Mouse (Mus musculus) layer of hippocampus, postnatal 14 days (tissue): Measurements from ENCODE around the gene Ggact. TPM values are rescaled to one million over a fixed set of nuclear protein-coding genes. Genes with fewer than 3 reads are reported as not detected.

Experiments
- DNase-seq, 2 experiments: peaks; one replicate each; pipeline ENCODE4 v3.0.0; 2021 to 2022; ENCODE audit warnings: low spot score in 2 of 2, mixed read lengths in 1 of 2
- long read RNA-seq, 2 experiments: library from polyadenylated mRNA; stranded (forward); transcript quantifications; one replicate each; pipeline ENCODE4 v2.0.0; 2021
- total RNA-seq, 2 experiments: library from RNA; stranded (reverse); gene quantifications; 2 replicates each; pipeline ENCODE4 v1.2.3; 2021

Gene Ggact
- 10 to 100 TPM; 22.2 to 23.3 TPM for total RNA-seq
- long read RNA-seq, experiment 1, partial matches to known transcripts, result 1 of 13 reads
- long read RNA-seq, experiment 1, other reads (novel, unspliced or antisense), result 5 of 13 reads
- long read RNA-seq, experiment 2, transcript Ggact-201 (3 exons, 1,076 nt), result major isoform, 7 of 10 reads
- long read RNA-seq, experiment 2, partial matches to known transcripts, result 0 of 10 reads
- long read RNA-seq, experiment 2, other reads (novel, unspliced or antisense), result 0 of 10 reads

- no peak for DNase-seq
Observed at GRCm38 (mm10) chr14:122913657-122914056, at the start of gene Ggact. Gene Ggact, minus strand, starts transcription at chr14:122913757.

- peak; percentile 94 to 96 for DNase-seq
Observed at GRCm38 (mm10) chr14:122957941-122958340, 44.4 kb upstream of the Ggact start.

DNA sequence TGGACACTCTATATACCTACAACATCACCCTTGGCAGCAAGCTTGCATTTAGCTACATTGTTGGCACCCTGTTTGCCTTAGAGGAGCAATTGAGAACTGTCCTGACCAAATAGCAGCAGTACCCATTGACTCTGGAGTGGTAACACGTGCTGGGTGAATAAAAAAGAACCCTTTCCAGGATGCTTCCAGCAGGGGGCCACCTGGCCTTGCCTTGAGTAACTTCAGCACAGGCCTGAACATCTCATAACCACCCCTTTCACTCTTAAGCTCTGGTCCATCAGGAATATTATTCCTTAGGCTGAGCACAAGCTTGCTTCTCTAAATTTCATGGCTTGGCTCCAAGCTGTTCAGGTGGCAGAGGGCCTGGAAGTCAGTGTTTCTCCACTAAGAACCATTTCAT lies 39.8 kb upstream of the Ggact start:
- peak; percentile 44 to 65 for DNase-seq

GRCm38 (mm10) chr14:122952556-122952955 lies 39.0 kb upstream of the Ggact start:
- no peak for DNase-seq

- DNase-seq, result no peak
Observed at GRCm38 (mm10) chr14:122951676-122952445, 38.3 kb upstream of the Ggact start.

DNA sequence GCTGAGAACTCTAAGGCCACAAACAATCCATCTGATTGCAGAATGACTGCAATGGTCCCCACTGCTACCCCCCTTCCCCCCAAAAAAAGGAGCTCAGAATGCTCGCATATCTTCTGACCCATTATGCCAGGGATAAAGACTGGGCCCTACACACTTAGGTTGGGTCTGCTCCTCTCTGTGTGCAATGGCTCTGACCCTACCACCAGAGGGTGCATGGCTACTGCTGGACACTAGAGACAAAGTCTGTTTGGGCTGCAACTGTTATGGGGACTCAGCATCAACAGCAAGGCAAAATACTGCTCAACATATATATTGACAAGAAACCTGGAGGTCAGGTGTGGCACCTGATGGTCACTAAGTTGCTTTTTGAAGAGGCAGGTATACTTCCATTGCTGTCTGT lies 37.4 kb upstream of the Ggact start:
- no peak for DNase-seq

- no peak for DNase-seq
Observed at GRCm38 (mm10) chr14:122943475-122943853, 29.9 kb upstream of the Ggact start.

DNA sequence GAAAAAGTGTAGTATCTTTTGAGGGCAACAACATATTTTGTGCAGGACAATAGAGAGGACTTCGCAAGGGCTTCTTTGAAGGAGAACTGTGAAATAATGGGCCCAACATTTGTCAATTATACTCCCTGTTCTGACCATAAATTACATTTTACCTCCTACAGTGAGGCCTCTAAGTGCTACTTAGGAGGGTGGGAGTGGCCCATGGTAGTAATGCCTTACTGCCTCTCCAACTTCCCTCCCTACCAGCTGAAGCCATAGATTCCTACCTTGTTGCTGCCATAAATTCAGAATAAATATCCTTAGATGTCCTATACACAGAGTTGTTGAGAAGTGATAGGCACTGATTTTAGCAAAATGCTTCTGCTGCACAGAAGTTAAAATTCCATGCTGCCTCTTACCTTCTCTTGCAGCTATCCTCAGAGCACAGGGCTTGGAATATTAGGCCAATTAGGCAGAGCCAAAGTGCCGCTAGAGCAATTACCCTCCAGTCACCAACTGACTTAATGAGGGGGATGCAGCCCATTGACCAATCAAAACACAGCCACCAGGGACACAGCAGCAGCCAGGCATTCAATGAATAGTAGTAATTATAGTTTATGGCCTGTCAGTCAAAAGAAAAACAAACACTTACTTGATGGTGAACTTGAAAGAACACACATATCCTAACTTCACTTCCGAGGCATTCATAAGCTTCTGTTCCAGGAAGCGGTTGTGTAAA lies 29.4 kb upstream of the Ggact start:
- peak in 1 of 2 experiments; percentile 27 for DNase-seq

- DNase-seq, result no peak
Observed at GRCm38 (mm10) chr14:122936460-122936859, 22.9 kb upstream of the Ggact start.

DNA sequence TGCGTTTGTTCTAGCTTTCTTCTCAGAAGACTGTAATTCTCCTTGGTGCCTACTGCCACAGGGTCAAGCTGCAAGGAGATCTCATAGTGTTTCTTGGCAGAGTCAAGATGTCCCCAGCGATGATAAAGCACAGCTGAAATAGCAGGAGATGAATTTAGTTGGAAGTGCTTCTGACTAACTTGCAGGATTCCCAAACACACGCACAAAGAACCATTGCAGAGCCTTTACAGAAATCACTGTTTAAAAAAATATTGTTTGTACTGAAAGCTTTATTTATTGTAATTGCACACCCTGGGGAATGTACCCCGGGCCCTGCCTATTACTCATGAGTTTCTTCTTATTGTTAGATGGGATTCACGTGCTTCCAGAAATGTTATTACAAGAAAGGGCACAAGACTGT lies 6.5 kb upstream of the Ggact start:
- no peak for DNase-seq

DNA sequence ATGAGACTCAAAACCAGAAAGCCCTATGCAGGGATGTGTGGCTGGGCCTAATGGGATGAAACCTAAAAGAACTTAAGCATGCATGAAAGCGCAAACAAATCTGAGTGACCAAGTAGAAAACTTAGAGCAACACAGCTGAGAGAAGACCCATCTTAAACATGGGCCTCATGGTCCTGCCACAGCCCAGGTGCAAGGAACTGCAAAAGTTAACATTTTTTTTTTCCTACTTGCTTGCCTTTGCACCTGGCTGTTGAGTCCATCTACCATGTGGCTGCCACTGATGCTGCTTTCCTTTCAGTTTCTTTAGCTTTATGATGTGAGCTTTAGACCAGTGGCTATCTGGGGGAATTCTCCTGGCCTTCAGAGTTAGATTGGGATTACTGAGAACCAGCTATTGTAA lies 4.1 kb upstream of the Ggact start:
- no peak for DNase-seq

DNA sequence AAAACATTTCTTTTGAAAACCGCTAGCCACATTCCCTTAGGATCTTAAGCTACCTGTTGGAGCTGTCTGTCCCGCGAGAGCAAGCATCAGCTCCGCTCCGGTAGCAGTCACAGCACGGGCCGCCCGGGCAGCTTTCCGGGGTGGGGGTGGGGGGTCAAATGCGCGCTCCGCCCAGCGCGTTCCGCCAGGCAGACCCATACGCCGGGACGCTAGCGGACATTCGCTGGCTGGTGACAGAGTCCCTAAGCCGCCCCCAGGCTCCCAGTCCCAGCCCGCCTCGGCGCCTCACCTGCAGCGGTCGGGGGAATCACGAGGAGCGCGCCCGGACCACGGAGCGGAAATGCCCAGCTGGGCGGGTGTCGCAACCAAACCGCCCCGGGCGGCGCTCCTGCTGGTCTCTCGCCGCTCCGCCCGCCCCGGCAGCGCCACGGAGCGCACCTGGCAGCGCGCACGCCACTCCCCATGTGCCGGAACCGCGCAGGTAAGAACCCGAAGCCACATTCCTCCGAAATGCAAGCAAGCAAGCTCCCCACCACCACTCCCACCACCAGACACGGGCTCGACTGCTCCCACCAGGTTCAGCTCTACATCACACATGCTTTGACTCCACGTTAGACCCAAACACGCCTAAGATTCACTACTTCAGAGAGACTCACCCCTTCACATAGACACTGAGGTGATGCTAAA lies 602 bp downstream of the Ggact start:
- peak in 1 of 2 experiments; percentile 47 for DNase-seq

GRCm38 (mm10) chr14:122912137-122912536 lies 1.4 kb downstream of the Ggact start:
- no peak for DNase-seq

GRCm38 (mm10) chr14:122911265-122911664 lies 2.3 kb downstream of the Ggact start:
- DNase-seq, result no peak

GRCm38 (mm10) chr14:122909368-122910091 lies 4.0 kb downstream of the Ggact start:
- no peak for DNase-seq

DNA sequence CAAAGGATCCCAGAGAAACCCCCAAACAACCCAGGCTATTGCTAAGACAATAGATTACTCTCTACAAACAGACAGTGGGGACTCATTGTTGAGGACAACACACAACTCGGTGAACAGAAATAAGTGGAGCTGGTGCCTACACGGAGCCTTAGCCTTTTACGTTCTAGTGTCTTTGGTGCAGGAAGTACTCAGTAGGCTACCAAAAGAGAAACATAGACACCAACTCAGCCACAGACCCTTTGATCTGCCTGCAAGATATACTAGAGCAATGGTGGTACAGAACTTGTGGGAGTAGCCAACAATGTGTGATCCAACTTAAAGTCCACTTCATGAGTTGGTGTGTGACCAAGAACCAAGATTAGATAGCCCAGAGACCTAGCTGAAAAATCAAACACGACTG lies 5.5 kb downstream of the Ggact start:
- no peak for DNase-seq

DNA sequence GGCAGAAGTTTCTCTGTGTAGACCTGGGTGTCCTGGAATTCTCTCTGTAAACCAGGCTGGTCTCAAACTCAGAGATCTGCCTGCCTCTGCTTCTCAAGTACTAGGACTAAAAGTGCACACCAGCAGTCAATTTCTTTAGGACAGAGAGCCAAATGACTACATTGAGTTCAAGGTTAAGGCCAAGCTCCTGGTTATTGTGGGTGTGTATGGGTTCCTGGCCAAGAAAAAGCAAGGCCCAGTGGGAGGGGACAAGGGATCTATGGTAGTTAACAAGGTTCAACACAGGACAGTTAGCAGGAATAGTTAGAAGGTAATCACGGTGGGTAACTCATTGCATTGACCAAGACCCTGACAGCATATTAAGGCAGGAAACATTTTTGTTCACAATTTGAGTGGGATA lies 8.6 kb downstream of the Ggact start:
- no peak for DNase-seq

- no peak for DNase-seq
Observed at GRCm38 (mm10) chr14:122903923-122904351, 9.6 kb downstream of the Ggact start.

- DNase-seq, result peak; percentile 67 to 73
Observed at GRCm38 (mm10) chr14:122902884-122903283, 10.7 kb downstream of the Ggact start.

- no peak for DNase-seq
Observed at GRCm38 (mm10) chr14:122902136-122902535, 11.4 kb downstream of the Ggact start.

- no peak for DNase-seq
Observed at GRCm38 (mm10) chr14:122901715-122902114, 11.8 kb downstream of the Ggact start.
